Mouse (Mus musculus): Measurements from ENCODE around the gene Gm20878. TPM values are rescaled to one million over a fixed set of nuclear protein-coding genes. Genes with fewer than 3 reads are reported as not detected.

Gene Gm20878
- 0.69 and 0.74 TPM in 2 replicates for polyA plus RNA-seq (2012; rRNA removed)

DNA sequence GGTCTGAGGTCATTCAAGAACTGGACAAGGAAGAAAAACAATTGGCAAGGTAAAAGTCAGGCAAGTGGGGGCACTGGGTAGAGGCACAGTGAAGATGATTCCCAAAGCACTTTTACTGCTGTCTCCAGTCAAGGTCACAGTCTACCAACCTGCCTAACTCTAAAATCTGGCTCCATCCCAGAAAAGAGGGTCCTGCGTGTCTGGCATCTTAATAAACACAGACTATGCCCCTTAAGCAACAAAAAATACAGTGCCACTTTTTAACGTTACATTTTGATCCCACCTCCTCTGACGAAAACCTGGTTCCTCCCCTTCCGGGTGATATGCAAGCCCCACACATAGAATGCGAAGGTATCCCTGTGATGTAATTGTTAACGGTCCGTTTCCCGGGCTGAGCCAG, at the start of gene Gm20878:
Gene Gm20878 (plus strand): TSS at position 301 of the 400 bp plus-strand sequence.

DNA sequence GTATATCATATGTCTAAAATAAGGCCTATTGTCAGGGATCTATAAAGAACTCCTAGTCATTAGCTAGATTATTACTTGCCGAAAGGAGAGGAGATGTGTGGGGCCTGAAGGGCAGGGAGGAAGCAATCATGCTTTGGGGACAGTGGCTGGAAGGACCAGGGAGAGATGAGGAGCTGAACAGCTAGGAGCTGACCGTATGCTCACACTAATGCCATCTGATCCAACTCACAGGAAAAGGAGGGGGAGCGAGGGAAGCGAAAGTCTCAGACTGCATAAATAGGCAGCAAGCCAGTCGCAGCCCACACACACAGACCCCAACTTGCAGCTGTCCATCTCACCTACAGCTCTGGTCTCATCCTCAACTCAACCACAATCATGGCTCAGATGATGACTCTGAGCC, 38.1 kb upstream of the Gm20878 start, which contains the start of gene Gm21541:
Gene Gm21541 (plus strand): TSS at position 301 of the 400 bp plus-strand sequence.

DNA sequence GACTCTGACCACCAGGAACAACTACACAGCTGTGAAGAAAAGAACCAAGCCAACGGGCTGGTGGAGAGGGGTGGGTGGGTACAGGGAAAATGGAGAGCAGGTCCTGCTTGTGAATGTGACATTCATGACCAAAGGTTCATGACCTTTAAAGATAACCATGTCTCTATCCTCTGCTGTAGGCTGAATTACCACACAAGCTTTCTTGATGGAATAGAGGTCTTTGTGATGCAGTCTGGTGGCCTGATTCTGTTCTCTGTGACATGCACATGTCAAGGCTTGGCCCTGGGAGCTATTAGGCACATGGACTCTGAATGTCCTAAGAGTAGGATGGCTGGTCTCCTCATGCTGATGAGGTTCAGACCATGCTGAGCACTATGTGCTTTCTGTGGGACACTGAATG, 24.4 kb downstream of the Gm20878 start, which contains the start of gene Fam205a4:
Gene Fam205a4 (plus strand): TSS at position 301 of the 400 bp plus-strand sequence.

Other genes starting within 250 kb of the Gm20878 start
- gene Cntfr, start 244.5 kb upstream of the Gm20878 start, polyA plus RNA-seq (2012; rRNA removed) = 2.7 and 3.0 TPM in 2 replicates
- gene Il11ra1, start 241.6 kb upstream of the Gm20878 start, polyA plus RNA-seq (2012; rRNA removed) = 80.8 and 101 TPM in 2 replicates
- 71.4 and 75.4 TPM in 2 replicates for gene Rpp25l, start 228.0 kb upstream of the Gm20878 start, polyA plus RNA-seq (2012; rRNA removed)
- gene Dctn3, start 218.4 kb upstream of the Gm20878 start, polyA plus RNA-seq (2012; rRNA removed) = 67.8 and 69.7 TPM in 2 replicates
- not detected in 2 replicates for gene Arid3c, start 210.4 kb upstream of the Gm20878 start, polyA plus RNA-seq (2012; rRNA removed)
- 104 and 114 TPM in 2 replicates for gene Galt, start 186.3 kb upstream of the Gm20878 start, polyA plus RNA-seq (2012; rRNA removed)
- 164 and 177 TPM in 2 replicates for gene Sigmar1, start 185.4 kb upstream of the Gm20878 start, polyA plus RNA-seq (2012; rRNA removed)
- gene Ccl27a, start 167.3 kb upstream of the Gm20878 start, polyA plus RNA-seq (2012; rRNA removed) = 33.0 and 34.1 TPM in 2 replicates
- 11.0 and 12.9 TPM in 2 replicates for gene Gm21541, start 38.0 kb upstream of the Gm20878 start, polyA plus RNA-seq (2012; rRNA removed)
- not detected in 2 replicates for gene Fam205a4, start 24.5 kb downstream of the Gm20878 start, polyA plus RNA-seq (2012; rRNA removed)
- 0.07 TPM in 1 of 2 replicates, not detected in the other for gene Gm21093, start 93.2 kb downstream of the Gm20878 start, polyA plus RNA-seq (2012; rRNA removed)
- gene Gm3893, start 149.6 kb downstream of the Gm20878 start, polyA plus RNA-seq (2012; rRNA removed) = not detected in 2 replicates
- not detected in 2 replicates for gene Gm13304, start 173.2 kb downstream of the Gm20878 start, polyA plus RNA-seq (2012; rRNA removed)
- gene Gm13306, start 211.9 kb downstream of the Gm20878 start, polyA plus RNA-seq (2012; rRNA removed) = not detected in 2 replicates
- gene Gm13305, start 227.0 kb downstream of the Gm20878 start, polyA plus RNA-seq (2012; rRNA removed) = 0.09 TPM in 1 of 2 replicates, not detected in the other